Mouse (Mus musculus) heart, postnatal 25 days (tissue): ENCODE results near the gene Tfap2b. TPM values are rescaled to one million over a fixed set of nuclear protein-coding genes. Genes with fewer than 3 reads are reported as not detected.

Source experiments
- DNase-seq: peaks from one replicate; pipeline ENCODE4 v3.0.0; 2022; ENCODE audit warnings: low spot score
- intact Hi-C: fragments of 180-260 bp; cut with DNase I; formaldehyde crosslinking; loops from one replicate; pipeline ENCODE4 v1.15.1; 2025
- total RNA-seq, 2 experiments: library from RNA; stranded (reverse); gene quantifications; 2 replicates each; pipeline ENCODE4 v1.2.3; 2021

Gene Tfap2b
- total RNA-seq, result under 1 TPM; 0.08 to 0.16 TPM

DNA sequence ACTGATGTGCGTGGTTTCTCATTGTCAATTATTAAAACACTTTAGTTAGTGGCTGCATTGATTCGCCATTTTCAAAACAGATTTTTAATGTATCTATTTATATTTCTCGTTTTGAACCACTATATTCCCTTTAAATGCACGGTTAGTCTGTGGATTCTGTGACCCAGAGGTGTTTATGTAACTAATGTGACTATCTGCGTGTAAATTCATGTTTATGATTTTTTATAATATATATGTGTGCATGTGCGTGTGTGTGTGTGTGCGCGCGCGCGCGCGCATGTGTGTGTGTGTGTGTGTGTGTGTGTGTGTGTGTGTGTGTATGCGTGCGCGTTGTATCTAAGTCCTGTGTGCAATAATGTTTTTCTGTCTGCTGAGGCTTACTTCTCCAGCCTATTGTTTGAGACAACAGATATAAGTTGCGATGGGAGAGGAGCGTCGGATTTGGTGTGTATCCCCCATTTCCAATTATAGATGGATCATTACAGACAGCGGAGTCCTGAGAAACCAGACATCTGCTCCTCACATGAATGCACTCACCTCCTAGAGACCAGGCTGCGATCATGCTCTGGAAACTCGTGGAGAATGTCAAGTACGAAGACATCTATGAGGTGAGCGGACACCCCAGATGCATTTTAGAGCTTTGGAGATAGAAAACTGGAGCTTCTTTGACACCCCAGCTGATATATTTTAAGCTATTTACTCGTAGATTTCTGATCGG, at the start of gene Tfap2b:
Tfap2b (plus strand) TSS at position 274 of the 718 bp plus-strand sequence.
- no peak for DNase-seq
- intact Hi-C loops, result loop anchor here (10.0 kb wide), 2 partner anchors 766 to 1306 kb away; no protein-coding TSS in a partner anchor

DNA sequence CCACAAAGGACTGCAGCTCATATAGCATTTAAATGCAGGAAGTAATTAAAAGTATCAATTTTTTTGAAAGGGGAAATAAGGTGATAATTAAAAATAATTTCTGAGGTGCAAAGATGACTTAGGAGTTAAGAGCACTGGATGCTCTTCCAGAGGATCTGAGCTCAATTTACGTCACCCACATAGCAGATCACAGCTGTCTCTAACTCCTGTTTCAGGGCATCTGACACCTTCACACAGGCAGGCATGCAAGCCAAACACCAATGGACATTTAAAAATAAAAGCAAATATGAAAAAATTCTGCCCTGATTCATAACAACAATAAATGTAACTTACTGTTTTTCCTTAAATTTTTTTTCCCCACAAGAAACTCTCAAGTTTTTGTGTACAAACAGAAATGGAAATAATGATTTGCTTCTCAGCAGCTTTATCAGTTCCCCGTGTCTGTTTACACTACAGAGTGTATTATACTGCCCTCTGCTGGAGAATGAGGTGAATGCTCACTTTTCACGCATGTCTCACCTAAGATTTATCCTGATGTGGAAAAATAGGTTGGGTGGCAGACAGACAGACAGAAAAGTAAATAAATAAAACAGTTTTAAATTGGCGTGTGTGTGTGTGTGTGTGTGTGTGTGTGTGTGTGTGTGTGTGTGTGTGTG, 29.8 kb upstream of the Tfap2b start:
- intact Hi-C loops, result loop anchor here (10.0 kb wide), 1 partner anchor 824 kb away; no protein-coding TSS in a partner anchor
- DNase-seq, result no peak

DNA sequence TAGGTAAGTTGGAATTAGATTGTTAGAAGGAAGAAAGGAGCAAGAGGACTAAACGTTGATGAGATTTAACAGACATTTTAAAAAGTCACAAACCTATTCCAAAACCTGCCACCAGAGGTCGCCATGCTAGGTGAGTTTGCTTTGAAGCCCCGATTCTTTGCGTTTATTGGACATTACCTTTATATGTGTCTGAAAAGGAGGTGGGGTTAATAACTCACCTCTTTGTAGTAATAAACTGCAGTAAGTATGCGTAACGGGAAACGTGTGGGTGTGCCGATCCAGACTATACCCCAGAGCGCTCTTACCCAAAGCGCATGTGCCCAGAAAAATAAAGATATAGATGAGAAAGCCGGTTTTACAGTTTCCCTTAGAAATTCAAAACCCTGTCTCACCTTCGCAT, 3.1 kb upstream of the Tfap2b start:
- DNase-seq, result no peak
- intact Hi-C loops, result loop anchor here (10.0 kb wide), 2 partner anchors 769 to 1309 kb away; no protein-coding TSS in a partner anchor

DNA sequence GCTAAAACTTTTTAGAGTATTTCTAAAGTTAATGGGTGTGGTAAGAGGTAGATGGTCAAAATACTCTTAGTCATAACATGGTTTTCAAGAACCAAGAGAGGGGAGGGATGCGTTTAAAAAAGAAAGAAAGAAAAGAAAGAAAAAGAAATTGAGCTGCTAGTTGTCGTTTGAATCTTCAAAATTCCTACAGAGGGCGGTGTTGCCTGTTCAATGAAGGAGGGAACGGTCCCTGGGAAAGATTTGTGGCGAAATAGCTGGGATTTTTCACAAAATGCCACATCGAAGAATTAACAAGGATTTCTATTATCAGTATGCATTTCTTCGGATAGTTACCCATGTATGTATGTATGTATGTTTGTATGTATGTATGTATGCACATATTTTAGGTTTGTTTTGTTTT, 2.5 kb upstream of the Tfap2b start:
- intact Hi-C loops, result loop anchor here (10.0 kb wide), 2 partner anchors 769 to 1309 kb away; no protein-coding TSS in a partner anchor
- DNase-seq, result no peak

DNA sequence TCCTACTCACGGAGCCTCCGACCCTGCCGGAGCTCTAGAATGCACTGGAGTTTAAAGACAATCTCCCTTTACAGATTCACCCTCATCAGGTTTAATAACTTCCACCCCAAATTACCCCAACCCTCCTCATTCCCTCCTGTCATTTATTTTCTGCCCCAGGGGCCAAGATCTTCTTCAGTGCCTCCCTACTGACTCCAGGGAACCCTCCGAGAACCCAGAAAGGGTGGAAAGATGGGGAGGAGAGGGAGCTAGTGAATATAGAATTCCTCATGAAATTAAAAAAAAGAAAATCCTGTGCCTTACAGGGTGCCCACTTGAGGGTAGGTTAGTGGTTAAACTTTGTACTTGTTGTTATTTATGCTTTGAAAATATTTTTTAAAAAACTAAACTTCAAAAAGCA, 1.1 kb upstream of the Tfap2b start:
- no peak for DNase-seq
- intact Hi-C loops, result loop anchor here (10.0 kb wide), 2 partner anchors 767 to 1307 kb away; no protein-coding TSS in a partner anchor

DNA sequence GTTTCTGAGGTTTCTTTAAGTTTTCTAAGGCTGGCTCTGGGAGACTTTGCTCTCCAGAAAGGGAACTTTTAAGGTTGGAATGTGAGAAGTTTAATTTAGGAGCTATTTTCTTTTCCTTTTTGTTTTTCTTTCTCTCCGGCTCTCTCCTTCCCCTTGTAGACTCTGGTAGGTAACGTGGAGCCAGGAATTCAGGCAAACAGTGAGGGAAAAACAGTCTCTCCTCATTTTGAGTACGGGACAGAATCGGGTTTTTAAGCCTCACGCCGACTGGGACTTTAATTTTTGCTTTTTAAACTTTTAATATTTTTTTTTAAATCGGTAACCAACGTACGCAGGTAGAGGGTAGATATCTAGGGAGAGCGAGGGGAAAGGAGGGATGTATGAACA, 638 bp downstream of the Tfap2b start:
- DNase-seq, result no peak
- intact Hi-C loops, result loop anchor here (10.0 kb wide), 2 partner anchors 765 to 1305 kb away; no protein-coding TSS in a partner anchor

DNA sequence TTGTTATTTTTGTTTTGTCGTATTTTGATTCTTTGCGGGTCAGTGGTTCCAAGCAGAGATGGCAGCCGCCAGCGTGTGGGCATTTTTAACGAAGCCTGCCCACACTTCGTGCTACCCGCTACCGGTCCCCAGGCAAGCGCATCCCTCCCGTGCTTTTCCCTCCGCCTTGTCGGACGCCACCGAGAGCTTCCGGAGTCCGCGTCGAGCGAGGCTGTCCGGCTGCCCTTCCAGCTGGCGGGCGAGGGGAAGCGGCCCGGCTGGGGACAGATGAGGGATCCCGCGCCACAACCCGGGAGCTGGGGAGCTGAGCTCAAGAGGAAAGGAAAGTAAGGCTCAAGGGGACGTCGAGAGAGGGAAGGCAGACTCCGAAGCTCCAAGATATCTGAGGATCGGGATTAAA, 1.1 kb downstream of the Tfap2b start:
- intact Hi-C loops, result loop anchor here (10.0 kb wide), 2 partner anchors 765 to 1305 kb away; no protein-coding TSS in a partner anchor
- no peak for DNase-seq

DNA sequence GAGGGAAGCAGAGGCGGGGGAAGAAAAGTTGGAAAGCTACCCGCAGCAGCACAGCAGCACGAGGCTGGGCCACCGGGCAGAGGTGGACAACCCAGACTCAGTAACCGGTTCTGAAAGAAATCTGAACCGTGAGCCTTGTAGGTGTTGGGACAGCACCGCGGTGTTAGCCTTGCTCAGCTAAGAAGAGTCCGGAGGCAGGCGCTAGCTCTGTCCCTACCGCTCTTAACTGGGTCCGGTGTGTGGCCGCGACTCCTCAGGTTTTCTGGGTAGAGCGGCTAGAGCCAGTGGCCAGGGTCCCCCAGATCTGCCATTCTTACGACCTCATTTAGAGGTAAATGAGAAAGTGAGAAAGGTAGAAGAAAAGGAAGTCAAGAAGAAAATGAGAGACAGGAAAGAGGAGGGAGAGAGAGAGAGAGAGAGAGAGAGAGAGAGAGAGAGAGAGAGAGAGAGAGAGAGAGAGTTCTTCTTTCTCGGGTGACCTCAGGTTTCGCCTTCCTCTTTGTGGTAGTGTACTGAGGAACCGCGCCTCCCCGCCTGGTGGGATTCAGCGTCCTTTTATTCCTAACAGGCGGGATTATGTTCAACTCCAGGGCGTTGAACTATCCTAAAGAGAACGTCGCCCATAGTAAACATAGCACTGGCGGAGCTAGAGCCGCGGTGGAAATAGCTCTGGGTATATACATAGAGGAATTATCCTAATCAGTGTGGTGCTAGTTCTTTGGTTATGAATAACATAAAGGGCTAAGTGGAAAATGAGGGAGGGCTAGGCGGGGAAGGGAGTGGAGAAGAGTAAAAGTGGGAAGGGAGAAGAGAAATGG, 1.7 kb downstream of the Tfap2b start:
- DNase-seq, result no peak
- intact Hi-C loops, result no loop called here

DNA sequence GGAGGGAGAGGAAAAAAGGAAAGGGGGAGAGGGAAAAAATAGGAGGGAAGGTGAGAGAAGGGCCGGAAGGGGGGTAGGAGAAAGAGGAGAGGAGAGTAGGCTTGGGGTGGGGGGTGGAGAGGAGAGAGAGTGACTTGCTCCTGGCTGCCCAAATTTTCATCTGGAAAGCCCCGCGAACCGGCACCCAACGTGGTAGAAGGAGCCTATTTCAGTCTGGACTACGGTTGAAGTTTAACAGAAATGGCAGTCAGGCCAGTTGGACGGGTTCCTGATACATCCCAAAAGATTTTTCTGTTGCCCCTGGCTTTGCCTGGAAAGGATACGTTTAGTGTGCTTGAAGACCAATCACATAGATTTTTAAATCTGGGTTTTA, 2.3 kb downstream of the Tfap2b start:
- DNase-seq, result no peak
- intact Hi-C loops, result no loop called here

DNA sequence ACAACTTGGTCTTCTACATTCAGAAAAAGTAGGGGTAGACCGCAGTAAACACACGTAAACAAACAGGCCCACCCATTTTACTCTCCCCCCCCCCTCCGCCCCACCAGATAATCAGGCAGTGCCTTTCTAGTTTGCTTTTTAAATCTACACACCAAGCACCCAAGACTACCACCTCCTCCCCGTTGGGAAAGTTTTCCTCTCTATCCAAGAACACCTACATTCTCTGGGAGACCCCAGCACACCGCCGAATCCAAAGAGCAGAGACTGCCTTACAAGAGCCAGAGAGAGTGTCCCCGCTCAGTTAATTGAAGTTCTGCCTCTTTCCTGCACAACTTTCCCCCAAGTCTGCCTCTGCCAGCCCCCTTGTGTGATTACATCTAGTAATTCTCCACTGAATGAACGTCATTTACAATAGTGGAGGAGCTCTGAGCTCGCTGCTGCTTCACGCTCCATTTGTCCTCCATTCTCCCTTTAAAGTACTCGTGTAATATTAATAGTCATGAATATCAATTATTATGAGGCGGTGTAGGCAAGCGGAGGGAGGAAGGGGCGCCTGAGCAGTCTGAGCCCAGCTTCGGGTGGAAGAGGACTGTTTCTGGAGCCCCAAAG, 2.9 kb downstream of the Tfap2b start:
- no peak for DNase-seq
- intact Hi-C loops, result no loop called here

DNA sequence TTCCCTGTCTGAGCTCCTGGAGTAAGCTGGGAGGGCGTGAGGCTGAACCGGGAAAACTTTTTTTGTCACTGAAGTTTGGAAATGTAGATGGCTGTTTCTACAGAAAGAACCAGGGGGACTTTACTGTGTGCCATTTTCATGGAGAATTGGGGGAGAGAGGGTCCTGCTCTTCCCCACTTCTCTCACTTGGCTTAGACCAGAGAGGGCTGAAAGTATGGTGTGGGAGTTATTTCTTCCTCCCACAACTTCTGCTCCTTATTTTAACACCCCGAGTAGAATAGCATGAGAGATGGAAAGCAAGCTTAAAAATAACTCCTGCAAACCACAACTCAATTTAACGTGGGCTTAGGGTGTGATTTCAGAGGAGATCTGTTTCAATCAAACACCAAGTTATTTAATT, 4.0 kb downstream of the Tfap2b start:
- DNase-seq, result no peak
- intact Hi-C loops, result no loop called here

DNA sequence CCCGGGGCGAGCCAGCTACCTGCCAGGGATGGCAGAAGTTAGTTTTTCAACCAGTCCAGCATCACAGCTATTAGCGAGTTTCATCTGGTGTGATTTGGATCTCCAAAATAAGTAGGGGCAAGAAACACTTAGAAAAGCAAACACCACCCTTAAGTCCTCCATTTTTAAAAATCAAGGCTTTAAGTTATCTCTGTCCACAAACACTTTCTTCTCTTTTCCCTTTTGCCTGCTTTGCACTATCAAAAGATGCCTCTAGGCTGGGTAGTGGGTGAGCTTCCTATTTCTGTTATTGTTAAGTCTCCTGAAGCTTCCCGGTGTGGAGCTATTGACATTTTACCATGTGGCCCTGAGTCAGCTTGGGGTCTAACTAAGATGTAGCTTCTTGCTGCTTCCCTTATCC, 4.5 kb downstream of the Tfap2b start:
- intact Hi-C loops, result no loop called here

DNA sequence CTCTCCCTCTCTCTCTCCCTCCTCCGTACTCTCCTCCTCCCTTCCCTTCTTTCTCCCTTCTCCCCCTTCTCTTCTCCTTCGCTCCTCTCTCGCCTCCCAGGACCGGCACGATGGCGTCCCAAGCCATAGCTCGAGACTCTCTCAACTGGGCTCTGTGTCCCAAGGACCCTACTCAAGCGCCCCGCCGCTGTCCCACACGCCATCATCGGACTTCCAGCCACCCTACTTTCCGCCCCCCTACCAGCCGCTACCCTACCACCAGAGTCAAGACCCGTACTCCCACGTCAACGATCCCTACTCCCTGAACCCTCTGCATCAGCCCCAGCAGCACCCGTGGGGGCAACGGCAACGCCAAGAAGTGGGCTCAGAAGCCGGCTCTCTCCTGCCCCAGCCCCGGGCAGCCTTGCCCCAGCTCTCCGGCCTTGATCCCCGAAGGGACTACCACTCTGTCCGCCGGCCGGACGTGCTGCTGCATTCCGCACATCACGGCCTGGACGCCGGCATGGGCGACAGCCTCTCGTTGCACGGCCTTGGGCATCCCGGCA, 5.2 kb downstream of the Tfap2b start:
- intact Hi-C loops, result no loop called here
- no peak for DNase-seq

More for the DNA sequence above, 4.5 kb downstream of the Tfap2b start:
- no peak for DNase-seq

DNA sequence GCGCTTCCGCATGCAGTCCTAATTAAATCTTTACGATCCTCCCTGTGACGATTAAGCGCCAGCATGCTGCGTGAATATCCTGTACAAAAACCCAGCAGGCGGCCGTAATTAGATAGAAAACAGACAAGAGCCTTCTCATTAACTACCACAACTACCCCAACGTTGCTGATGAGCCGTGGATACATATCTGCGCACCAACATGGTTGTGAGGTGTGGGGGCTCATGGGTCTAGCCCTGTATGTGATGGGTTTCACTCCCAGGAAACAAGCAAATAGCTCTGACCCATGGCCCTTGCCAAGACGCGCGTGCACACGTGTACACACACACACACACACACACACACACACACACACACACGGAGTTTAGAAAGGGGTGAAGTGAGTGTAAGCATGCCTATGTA, 8.7 kb downstream of the Tfap2b start:
- intact Hi-C loops, result no loop called here
- no peak for DNase-seq

DNA sequence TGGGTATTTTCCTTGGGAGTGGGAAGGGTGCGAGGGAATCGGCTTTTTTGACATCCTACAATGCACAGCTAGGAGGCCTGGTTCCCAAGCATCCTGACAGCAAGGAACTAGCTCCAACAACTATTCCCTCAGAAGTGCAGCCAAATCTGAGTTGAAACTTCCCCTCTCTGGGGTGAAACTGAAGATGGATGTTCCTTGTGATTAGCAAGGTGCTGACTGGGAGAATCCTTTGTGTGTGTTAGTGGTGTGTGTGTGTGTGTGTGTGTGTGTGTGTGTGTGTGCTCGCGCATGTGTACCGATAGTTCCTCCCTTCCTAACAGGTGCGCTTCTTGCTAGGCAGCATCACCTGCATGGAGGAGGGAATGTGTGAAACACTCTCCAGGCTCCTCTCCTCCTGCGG, 9.5 kb downstream of the Tfap2b start:
- intact Hi-C loops, result no loop called here
- DNase-seq, result no peak

DNA sequence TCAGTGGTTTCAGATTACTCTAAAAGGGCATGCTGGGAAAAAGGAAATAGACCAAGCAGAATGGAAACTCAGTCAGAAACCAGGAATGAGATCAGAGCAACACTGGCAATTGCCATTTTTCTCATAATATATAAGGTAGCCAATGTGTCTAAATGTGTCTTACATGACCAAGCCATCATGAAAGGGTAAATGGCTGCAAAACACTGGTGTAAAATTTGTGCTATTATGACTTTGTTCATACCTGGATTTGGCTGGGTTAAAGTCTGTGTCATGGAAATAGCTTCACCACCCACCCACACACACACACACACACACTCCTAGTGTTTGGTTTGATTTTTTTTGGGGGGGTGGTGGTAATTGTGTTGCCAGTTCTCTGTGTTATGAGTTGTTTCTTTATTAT, 10.7 kb downstream of the Tfap2b start:
- no peak for DNase-seq
- intact Hi-C loops, result no loop called here

DNA sequence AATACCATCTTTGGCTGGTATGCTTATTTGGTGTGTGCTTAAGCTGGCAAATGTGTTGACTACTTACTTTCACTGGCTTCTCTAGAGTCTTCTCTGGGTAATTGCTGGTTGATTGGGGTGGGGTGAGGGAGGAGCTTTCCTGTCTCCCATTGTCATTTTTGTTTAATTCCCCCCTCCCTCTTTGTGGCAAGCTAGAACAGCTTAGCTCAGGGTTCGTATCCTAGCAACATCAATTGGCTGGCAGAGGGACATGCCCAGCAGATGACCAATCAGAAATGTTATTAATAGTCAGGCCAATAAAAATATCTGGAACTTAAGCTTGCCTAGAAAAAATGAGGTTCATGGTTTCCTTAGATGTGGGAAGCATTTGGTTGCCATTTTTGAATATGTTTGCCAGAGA, 11.8 kb downstream of the Tfap2b start:
- intact Hi-C loops, result no loop called here
- DNase-seq, result no peak

DNA sequence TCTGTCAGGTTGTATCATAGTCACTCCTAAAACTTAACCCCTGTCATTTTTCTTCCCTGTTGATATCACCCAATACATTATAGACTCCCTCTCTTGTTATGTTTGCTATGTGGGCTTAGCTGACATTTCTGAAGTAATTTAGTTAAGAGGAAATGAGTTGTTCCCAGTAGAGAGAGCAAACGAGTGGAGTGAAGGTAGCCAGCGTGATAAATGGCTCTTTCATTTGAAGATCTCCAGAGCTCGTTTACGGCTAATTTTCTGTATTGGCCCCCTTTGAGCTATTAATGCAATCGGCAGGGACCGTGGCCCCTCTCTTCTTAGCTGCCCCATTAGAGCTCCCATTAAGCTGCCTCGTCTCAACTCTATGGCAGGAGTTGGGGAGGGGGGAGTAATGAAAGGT, 12.9 kb downstream of the Tfap2b start:
- intact Hi-C loops, result no loop called here
- no peak for DNase-seq

DNA sequence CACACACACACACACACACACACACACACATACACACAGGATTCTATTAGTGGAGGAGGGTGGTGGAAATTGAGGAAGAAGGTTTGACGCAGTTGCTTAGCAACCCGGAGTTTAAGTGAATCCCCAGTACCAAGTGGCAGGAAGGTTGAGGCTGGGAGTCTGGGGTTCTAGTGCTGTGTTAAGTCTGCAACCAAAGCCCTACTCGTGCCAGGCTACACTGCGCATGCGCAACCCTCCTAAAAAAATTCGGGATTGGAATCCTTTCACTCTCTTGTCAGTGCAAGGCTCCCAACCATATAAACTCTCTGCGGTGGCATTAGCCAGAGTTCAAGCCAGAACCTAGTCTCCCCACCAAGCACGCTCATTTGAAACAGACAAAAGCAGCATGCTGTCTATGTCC, 18.0 kb downstream of the Tfap2b start:
- DNase-seq, result no peak
- intact Hi-C loops, result no loop called here
